Mouse (Mus musculus): ENCODE data around the gene Fancd2. TPM values are rescaled to one million over a fixed set of nuclear protein-coding genes. Genes with fewer than 3 reads are reported as not detected.

Gene Fancd2
- total RNA-seq, 2 experiments from 2014 or later: 0.83 to 1.5 TPM

DNA sequence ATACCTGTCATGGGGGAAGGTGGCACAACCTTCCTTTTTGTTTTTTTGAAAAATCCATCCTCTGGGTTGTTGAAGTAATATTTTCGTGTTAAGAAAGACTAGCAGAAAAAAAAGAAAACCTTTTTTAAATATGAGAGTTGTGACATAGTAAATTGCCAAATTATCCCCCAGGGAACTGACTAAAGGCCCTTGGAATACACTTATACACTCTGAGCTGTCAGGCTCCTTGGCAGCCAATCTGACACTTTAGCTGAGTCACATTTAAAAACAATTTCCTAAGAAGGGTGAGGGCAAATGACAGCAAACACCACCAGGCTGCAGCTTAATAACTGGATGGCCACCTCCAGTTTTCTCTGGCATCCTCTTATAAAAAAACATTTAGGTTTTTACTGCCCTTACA lies 9.2 kb upstream of the Fancd2 start:
- DNase-seq: no peak

- no peak for DNase-seq
These were observed 8.1 kb upstream of the Fancd2 start for GRCm38 (mm10) chr6:113523420-113523819.

- DNase-seq: no peak
These were observed 440 bp downstream of the Fancd2 start for GRCm38 (mm10) chr6:113531840-113532404.

- no peak for DNase-seq
These were observed 3.4 kb downstream of the Fancd2 start for GRCm38 (mm10) chr6:113534886-113535285.

GRCm38 (mm10) chr6:113541610-113542009 lies 10.1 kb downstream of the Fancd2 start:
- DNase-seq: no peak

GRCm38 (mm10) chr6:113543906-113544481 lies 12.5 kb downstream of the Fancd2 start:
- no peak for DNase-seq

DNA sequence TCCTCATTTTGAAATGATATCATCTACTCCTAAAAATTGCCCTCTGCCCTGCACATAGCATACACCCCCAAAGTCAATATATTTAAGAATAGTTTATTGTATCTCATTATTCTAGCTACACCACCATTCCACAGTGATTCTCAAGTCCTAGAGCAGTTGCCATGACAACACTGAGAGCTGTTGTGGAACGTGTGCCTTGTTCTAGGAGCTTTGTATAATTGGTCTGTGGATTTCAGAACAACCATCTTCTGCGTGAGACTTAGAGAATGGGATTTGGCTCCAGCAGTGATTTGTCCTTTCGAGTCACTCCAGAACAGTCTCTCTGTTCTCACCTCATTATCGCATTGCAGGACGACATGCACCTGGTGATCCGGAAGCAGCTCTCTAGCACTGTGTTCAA lies 28.3 kb downstream of the Fancd2 start:
- DNase-seq: no peak

- DNase-seq: no peak
These were observed 33.1 kb downstream of the Fancd2 start for GRCm38 (mm10) chr6:113564557-113564956.

GRCm38 (mm10) chr6:113576044-113576443 lies 44.6 kb downstream of the Fancd2 start:
- DNase-seq: no peak

GRCm38 (mm10) chr6:113579306-113579705 lies 47.8 kb downstream of the Fancd2 start:
- no peak for DNase-seq

DNA sequence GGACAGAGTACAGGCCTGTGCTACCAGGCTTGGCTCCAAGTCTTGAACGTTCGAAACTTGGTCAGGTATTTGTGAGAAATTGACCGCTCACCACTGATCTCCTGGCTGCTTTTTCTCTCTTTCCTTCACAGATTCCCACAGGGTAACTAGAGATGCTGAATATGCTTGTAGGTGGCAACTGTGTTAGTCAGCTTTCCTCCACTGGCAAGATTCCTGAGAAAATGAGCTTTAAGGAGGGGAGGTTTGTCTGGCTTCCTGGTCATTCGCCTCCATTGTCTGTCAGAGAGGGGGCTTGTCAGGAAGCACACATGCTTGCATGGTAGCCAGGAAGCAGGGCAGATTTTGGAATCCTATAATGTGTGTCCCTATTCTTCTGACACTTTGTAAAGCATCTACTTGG lies 51.5 kb downstream of the Fancd2 start:
- DNase-seq: no peak

DNA sequence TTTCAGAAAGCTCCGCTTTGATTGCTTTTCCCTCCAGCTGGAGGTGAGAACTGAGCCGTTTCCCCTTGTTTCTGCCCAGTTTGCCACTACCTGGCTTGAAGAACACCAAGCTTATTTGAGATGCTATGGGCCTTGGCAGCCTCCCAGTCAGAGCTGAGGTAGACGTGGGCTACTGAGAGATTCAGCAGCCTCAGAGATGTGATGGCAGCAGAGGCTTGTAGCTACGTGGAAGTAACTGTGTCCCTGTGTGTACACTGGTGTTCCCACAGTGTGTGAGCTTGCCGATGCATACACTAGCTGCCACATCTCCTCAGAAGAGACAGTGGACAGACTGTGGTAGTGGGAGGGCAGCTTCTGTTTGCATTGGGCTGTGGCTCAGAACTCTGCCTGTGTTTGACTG lies 53.6 kb downstream of the Fancd2 start:
- no peak for DNase-seq

GRCm38 (mm10) chr6:113586466-113587183 lies 55.1 kb downstream of the Fancd2 start:
- DNase-seq: peak; percentile 73 to 76

DNA sequence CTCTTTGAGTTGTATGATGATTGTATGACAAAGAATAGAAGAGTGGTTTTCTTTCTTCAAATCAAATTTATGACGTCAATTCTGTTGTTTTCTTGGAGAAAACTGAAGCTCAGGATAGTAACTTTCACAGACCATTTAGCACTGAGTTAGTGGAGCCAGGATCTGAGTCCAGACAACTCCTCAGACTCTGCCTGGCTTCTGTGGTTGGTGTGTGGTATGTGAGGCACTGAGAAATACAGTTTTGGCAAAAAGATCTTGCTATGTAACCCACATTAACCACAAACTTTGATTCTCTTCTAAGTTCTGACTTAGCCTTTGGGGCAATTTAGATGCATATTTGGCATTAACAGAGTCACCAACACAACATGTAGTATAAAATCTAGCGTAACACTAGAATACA lies 61.2 kb downstream of the Fancd2 start:
- DNase-seq: no peak

- no peak for DNase-seq
These were observed 66.5 kb downstream of the Fancd2 start for GRCm38 (mm10) chr6:113597945-113598344.

GRCm38 (mm10) chr6:113599833-113600232 lies 68.4 kb downstream of the Fancd2 start:
- DNase-seq: peak; percentile 88 to 89

GRCm38 (mm10) chr6:113600543-113601139 lies 69.2 kb downstream of the Fancd2 start, which contains the start of gene Fancd2os:
Gene Fancd2os, minus strand, starts transcription at chr6:113600715.
- peak; percentile 16 to 27 for DNase-seq

DNA sequence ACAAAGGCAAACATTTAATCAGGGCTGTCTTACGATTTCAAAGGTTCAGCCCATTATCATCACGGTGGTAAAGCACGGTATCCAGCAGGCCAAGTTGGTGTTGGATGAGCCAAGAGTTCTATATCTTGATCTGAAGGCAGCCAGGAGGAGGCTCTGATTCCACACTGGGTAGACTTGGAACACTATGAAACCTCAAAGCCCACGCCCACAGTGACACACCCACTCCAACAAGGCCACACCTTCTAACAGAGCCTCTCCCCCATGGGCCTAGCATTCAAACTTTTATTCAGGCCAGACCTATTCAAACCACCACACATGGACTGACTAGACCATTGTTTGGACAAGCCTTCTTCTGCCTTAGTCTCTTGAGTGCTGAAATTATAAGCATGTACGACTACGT lies 71.3 kb downstream of the Fancd2 start:
- no peak for DNase-seq

DNA sequence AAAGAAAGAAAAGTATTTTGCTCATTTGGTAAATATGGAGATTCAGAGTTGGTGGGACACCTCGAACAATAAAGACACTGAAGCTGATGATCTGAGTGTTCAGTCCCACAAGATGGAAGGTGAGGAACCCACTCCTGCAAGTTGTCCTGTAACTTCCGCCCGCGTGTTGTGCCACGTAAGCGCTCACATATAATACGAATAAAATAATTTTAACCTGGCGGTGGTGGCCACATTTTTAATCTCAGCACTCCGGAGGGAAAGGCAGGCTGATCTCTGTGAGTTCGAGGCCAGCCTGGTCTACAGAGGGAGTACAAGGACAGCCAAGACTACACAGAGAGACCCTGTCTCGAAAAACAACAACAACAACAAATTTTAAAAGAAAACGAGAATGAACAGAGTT lies 72.5 kb downstream of the Fancd2 start:
- DNase-seq: no peak

- DNase-seq: peak; percentile 89 to 91
These were observed 73.1 kb downstream of the Fancd2 start, which contains the start of gene Brk1 for GRCm38 (mm10) chr6:113604432-113605223. Gene Brk1, plus strand, starts transcription at chr6:113604772.

GRCm38 (mm10) chr6:113605224-113605545 lies 73.7 kb downstream of the Fancd2 start:
- DNase-seq: no peak

DNA sequence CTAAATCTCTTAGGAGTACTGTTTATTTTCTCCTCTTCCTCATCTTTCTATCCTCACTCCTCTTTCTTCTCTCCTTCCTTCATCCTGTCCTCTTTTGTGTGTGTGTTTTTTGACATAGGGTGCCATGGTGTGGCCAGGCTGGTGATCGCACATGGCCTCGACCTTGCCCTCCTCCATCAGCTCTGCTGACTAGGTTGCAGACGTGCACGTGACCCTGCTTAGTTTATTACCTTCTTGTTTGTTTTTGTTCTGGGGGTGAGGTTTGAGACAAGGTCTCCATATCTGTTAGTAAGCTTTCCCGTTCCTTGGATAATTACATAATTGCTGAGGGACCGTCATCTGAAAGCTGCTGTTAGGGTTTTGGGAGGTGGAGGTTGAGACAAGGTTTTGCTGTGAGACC lies 77.4 kb downstream of the Fancd2 start:
- peak; percentile 46 to 71 for DNase-seq
